Mouse (Mus musculus) large intestine, adult 2 months (tissue): ENCODE measurements around the gene Gm49486. TPM values are rescaled to one million over a fixed set of nuclear protein-coding genes. Genes with fewer than 3 reads are reported as not detected.

ENCODE experiments used
- DNase-seq: peaks from one replicate; pipeline ENCODE4 v3.0.0-alpha.2; 2012; ENCODE audit warnings: low read depth, low spot score
- WGBS: fragments of 180-500 bp; shearing (Covaris S2); methylation state at CpG from one replicate; pipeline ENCODE4 v1.1.7; 2018; 5-methylcytosine and 5-hydroxymethylcytosine counted together
- polyA plus RNA-seq: library from polyadenylated mRNA; depleted of rRNA; stranded (reverse); fragments of >200 nt; gene quantifications from 2 replicates; pipeline ENCODE4 v1.2.3, GENCODE M21; 2012; rRNA removed

Gm49486 gene
- polyA plus RNA-seq, result 0.12 TPM in 2 replicates

DNA sequence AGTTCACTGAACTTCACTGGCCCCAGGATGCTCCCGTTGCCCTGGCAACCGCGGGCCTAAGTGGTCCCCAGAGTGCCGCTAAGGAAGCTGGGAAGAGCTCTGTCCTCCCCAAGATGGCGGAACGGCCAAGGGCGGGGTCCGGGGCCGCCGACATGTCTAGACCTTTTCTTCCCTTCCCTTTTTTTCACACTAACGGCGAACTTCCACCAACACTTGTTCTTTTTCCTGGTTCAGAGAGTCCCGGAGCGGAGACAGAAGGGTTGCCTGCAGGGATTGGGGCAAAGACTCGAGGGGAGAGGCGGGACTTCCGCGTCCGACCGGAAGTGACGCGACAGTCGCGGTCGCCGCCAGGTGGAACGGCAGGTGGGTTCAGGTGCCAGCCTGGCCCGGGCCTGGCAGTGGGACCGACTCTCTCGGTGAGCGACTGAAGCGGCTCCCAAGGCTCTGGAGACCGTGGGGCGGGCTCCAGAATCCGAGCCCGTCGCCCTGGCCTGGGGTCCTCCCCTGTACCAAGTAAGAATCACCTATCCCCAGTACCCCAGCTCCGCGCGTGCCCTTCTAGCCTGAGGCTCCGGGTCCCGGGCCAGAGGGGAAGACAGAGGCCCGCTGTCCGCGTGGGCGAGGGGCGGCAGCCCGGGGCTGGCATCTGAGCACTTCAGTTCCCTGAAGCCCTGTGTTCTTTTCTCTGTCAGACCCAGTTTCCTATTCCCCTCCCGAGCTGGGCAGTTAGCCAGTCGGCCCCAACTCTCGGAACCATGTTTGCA lies at the start of gene Gm49486, which contains the start of gene Pick1:
Gm49486 (plus strand) TSS at position 334 of the 764 bp plus-strand sequence.
Pick1 (plus strand) TSS at position 116 of the 764 bp plus-strand sequence.
- under 1% methylated on average over 51 of the region's 51 CpGs for WGBS
- peak; percentile 53 for DNase-seq

DNA sequence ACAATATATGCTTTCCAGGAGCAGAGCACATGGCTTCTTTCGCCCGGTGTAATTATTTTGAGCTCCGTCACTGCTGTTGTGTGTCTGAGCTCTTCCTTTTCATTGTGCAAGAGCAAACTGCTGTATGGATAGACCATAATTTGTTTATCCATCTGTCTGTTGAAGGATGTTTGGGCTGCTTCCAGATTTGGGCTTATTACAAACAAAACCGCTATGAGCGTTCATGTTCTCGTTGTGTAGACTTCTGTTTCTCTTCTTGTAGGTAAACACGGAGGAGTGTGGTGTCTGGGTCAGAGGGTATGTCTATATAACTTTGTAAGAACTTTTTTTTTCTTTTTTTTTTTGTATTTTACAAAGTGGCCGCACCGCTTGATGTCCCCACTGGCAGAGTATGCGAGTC lies 44.0 kb upstream of the Gm49486 start:
- 47% methylated on average over 10 of the region's 10 CpGs for WGBS
- DNase-seq, result no peak

DNA sequence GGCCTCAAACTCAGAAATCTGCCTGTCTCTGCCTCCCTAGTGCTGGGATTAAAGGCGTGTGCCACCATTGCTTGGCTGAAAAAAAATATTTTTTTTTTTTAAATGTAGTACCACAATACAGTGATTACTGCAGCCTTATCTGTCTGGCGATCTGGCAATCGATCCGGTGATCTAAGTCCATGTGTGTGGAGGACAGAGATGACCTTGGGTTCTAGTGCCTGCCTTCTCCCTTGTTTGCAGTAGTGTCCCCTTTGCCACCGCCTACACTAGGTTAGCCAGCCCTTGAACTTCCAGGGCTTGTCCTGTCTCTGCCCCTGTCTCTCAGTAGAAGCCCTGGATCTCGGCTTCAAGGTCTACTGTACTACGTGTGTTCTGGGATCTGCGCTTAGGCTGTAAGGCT lies 41.4 kb upstream of the Gm49486 start:
- WGBS, result 87% methylated on average over 8 of the region's 8 CpGs
- DNase-seq, result no peak

DNA sequence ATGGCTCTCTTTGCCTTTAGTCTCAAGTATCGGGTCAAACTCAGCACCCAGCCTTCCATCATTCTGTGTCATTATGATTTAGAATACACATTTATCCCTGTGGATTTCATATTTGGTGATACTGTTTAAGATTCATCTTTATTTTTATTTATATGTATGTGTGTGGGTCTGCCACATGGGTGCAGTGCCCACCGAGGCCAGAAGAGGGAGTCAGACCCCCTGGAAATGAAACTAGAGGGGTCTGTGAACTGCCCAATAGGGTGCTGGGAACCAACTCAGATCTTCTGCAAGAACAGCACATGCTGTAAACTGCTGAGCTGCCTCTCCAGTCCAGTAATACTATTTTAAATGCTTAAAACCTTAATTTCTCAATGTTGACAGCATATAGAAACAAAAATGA lies 37.8 kb upstream of the Gm49486 start:
- DNase-seq, result no peak
- 97% methylated on average over 2 of the region's 2 CpGs for WGBS

GRCm38 (mm10) chr15:79192450-79192849 lies 36.7 kb upstream of the Gm49486 start:
- WGBS, result 66% methylated on average over 6 of the region's 6 CpGs
- no peak for DNase-seq

GRCm38 (mm10) chr15:79192885-79193845 lies 36.0 kb upstream of the Gm49486 start:
- DNase-seq, result no peak
- WGBS, result 33% methylated on average over 27 of the region's 27 CpGs

- WGBS, result 69% methylated on average over 9 of the region's 9 CpGs
- no peak for DNase-seq
These were observed 35.1 kb upstream of the Gm49486 start for GRCm38 (mm10) chr15:79194048-79194447.

- DNase-seq, result no peak
- 88% methylated on average over 2 of the region's 2 CpGs for WGBS
These were observed 34.2 kb upstream of the Gm49486 start for GRCm38 (mm10) chr15:79194946-79195345.

- DNase-seq, result no peak
- WGBS, result 76% methylated on average over 8 of the region's 8 CpGs
These were observed 33.7 kb upstream of the Gm49486 start for GRCm38 (mm10) chr15:79195492-79195891.

DNA sequence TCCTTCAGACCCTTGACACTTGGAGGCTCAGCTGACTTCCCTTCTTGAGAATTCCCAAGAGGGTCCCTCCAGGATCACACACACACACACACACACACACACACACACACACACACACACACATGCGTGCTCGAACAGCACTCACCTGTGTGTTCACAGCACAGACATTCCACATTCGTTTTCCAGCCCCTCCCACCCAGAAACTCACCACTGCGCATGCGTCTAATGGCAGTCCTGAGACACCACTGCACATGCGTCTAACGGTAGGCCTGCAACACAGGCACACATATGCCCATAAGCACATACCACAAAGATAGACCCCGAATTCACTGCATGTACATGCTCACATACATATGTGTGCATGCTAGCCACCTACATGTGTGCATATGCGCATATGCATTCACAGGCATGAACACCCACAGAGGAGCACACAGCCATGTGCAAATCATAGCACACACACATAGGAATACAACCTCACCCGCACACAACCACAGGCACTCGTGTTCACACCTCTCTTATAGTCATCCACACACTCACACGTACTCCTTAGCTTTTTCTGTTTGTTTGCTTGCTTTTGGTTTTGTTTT lies 29.7 kb upstream of the Gm49486 start:
- WGBS, result 80% methylated on average over 12 of the region's 12 CpGs
- DNase-seq, result no peak

- no peak for DNase-seq
- WGBS, result 26% methylated on average over 13 of the region's 13 CpGs
These were observed 27.6 kb upstream of the Gm49486 start for GRCm38 (mm10) chr15:79201491-79202150.

DNA sequence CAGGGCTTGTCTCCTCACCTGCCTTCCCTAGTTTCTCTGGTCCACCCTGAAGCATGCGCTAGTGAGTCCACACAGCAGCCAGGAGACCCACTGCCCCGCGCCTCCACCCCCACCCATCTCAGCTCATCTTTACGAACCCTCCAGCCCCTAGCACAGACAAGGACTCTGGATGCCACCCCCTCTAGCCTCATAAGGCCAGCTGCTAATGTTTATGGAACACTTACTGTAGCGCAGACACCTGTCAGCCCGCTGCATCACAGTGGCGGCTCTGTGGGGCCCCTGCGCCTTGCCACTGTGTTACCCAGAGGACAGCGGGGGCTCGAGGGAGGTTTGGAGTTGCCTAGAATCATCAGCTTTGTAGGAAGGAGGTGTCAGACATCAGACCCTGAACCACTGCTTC lies 26.6 kb upstream of the Gm49486 start:
- no peak for DNase-seq
- 32% methylated on average over 10 of the region's 10 CpGs for WGBS

- DNase-seq, result no peak
- 59% methylated on average over 6 of the region's 6 CpGs for WGBS
These were observed 21.0 kb upstream of the Gm49486 start for GRCm38 (mm10) chr15:79208211-79208610.

DNA sequence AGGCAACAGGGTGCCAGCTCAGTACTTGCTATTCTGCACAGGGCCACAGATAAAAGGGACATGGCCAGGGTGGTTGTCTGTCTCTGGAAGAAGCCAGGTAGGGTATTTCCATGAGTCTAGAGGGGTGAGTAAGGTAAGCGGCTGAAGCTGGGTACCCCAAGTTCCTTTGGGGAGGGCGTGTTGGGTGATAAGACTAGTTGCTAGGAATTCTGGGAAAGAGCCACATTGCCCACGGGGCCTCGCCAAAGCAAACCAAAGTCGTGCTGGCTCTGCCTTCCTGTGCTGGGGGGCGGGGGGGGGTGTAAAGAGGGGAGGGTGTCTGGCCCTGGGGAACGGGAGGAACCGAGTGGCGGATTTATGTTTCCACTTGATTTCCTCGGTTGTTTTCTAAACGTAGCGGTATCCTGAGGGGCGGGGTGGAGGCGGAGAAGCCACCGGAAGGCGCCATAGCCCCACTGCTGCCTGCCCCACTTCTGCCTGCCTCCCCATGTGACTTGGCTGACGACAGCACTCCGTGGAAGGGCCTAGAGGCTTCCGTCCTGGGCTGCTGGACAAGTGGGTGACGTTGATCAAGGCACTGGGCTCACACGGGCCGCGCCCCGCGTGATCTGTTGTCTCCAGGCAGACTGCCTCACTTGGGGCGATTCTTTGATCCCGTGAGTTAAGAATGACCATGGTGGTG lies 20.3 kb upstream of the Gm49486 start:
- no peak for DNase-seq

GRCm38 (mm10) chr15:79210357-79210756 lies 18.8 kb upstream of the Gm49486 start:
- WGBS, result 77% methylated on average over 2 of the region's 2 CpGs

More for the DNA sequence above, 20.3 kb upstream of the Gm49486 start:
- WGBS, result 55% methylated on average over 27 of the region's 27 CpGs

GRCm38 (mm10) chr15:79212750-79213446 lies 16.3 kb upstream of the Gm49486 start:
- WGBS, result 89% methylated on average over 26 of the region's 26 CpGs
- DNase-seq, result no peak

More at GRCm38 (mm10) chr15:79210357-79210756, 18.8 kb upstream of the Gm49486 start:
- DNase-seq, result no peak

GRCm38 (mm10) chr15:79213591-79213990 lies 15.6 kb upstream of the Gm49486 start:
- 73% methylated on average over 6 of the region's 6 CpGs for WGBS
- no peak for DNase-seq

DNA sequence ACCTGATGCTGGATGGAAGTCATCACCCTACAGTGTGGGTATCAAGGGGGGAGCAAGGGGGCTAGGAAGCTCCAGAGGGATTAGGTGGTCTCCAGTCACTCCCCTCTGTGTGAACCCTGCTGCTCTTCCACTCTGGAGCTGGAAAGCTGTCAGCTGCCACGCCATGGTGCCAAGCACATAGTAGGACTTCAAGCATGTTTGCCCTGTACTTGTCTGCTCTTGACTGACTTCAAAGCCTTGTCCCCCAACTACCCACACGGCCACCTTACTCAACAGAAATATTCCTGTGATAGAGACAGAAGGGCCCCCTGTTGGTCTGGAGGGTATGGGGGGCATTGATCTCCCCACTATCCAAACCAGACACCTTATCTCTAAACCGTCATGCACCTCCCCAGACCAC lies 13.0 kb upstream of the Gm49486 start:
- 58% methylated on average over 3 of the region's 3 CpGs for WGBS

More for the DNA sequence above, 13.0 kb upstream of the Gm49486 start:
- DNase-seq, result no peak
